Mouse (Mus musculus): ENCODE results near the gene Lars2. TPM values are rescaled to one million over a fixed set of nuclear protein-coding genes. Genes with fewer than 3 reads are reported as not detected.

Gene Lars2
- polyA plus RNA-seq, 1 experiment from 2014 or later, result 1,018 TPM

- Histone ChIP-seq H3K27ac (replicated peaks; ENCODE audit: low read depth, low read length) (no peak overlapping the region), H3K9me3 (ENCODE audit: control insufficient read depth, low read length) (no peaks in the 10 kb centered on the region), H3K4me1 (ENCODE audit: control insufficient read depth, insufficient read depth, low read length) (no peaks in the 10 kb centered on the region), H3K27me3 (ENCODE audit: control insufficient read depth, insufficient read depth, low read length) (no peaks in the 10 kb centered on the region), H3K9ac (ENCODE audit: low read length) (no peak overlapping the region), H3K4me3 (ENCODE audit: low read depth, low read length) (no peak overlapping the region), H3K36me3 (ENCODE audit: control insufficient read depth, insufficient read depth, low read length) (no peaks in the 10 kb centered on the region), H3K4me2 (ENCODE audit: low read depth, severe bottlenecking) (no peak overlapping the region)
- ATAC-seq (ENCODE audit: insufficient number of reproducible peaks, low FRiP score, low TSS enrichment, low read depth), result no peak
- DNase-seq (ENCODE audit: low spot score), result no peak
- WGBS, result 77% methylated on average over 3 of the region's 3 CpGs
These were observed 85.0 kb downstream of the Lars2 start for GRCm38 (mm10) chr9:123451772-123452171.

- Histone ChIP-seq H3K4me1 (ENCODE audit: control insufficient read depth, insufficient read depth, low read length) (no peaks in the 10 kb centered on the region), H3K4me2 (ENCODE audit: low read depth, severe bottlenecking) (no peak overlapping the region), H3K9ac (ENCODE audit: low read length) (no peak overlapping the region), H3K4me3 (ENCODE audit: low read depth, low read length) (no peak overlapping the region), H3K9me3 (ENCODE audit: control insufficient read depth, low read length) (no peaks in the 10 kb centered on the region), H3K27me3 (ENCODE audit: control insufficient read depth, insufficient read depth, low read length) (no peaks in the 10 kb centered on the region), H3K27ac (replicated peaks; ENCODE audit: low read depth, low read length) (no peak overlapping the region), H3K36me3 (ENCODE audit: control insufficient read depth, insufficient read depth, low read length) (no peaks in the 10 kb centered on the region)
- ATAC-seq (ENCODE audit: insufficient number of reproducible peaks, low FRiP score, low TSS enrichment, low read depth) (no peak), DNase-seq (ENCODE audit: low spot score) (no peak)
- WGBS, result 60% methylated on average over 9 of the region's 9 CpGs
These were observed 90.2 kb downstream of the Lars2 start for GRCm38 (mm10) chr9:123456634-123457602.

GRCm38 (mm10) chr9:123457603-123458002, 90.9 kb downstream of the Lars2 start:
- H3K9ac ChIP-seq (ENCODE audit: low read length), result no peak overlapping the region
- 77% methylated on average over 2 of the region's 2 CpGs for WGBS
- no peak overlapping the region for H3K4me2 ChIP-seq (ENCODE audit: low read depth, severe bottlenecking)
- DNase-seq (ENCODE audit: low spot score), result no peak
- no peak overlapping the region for H3K4me3 ChIP-seq (ENCODE audit: low read depth, low read length)
- no peak overlapping the region for H3K27ac ChIP-seq (replicated peaks; ENCODE audit: low read depth, low read length)
- no peaks in the 10 kb centered on the region for H3K36me3 ChIP-seq (ENCODE audit: control insufficient read depth, insufficient read depth, low read length)
- H3K9me3 ChIP-seq (ENCODE audit: control insufficient read depth, low read length), result no peaks in the 10 kb centered on the region
- no peak for ATAC-seq (ENCODE audit: insufficient number of reproducible peaks, low FRiP score, low TSS enrichment, low read depth)
- H3K27me3 ChIP-seq (ENCODE audit: control insufficient read depth, insufficient read depth, low read length), result no peaks in the 10 kb centered on the region
- no peaks in the 10 kb centered on the region for H3K4me1 ChIP-seq (ENCODE audit: control insufficient read depth, insufficient read depth, low read length)

GRCm38 (mm10) chr9:123467141-123467620, 100.5 kb downstream of the Lars2 start:
- no peak overlapping the region for H3K4me2 ChIP-seq (ENCODE audit: low read depth, severe bottlenecking)
- H3K9ac ChIP-seq (ENCODE audit: low read length), result no peak overlapping the region
- WGBS, result 88% methylated on average over 4 of the region's 4 CpGs
- no peak overlapping the region for H3K4me3 ChIP-seq (ENCODE audit: low read depth, low read length)
- H3K27ac ChIP-seq (replicated peaks; ENCODE audit: low read depth, low read length), result no peak overlapping the region
- ATAC-seq (ENCODE audit: insufficient number of reproducible peaks, low FRiP score, low TSS enrichment, low read depth), result no peak
- DNase-seq (ENCODE audit: low spot score), result no peak
- H3K27me3 ChIP-seq (ENCODE audit: control insufficient read depth, insufficient read depth, low read length), result no peaks in the 10 kb centered on the region
- H3K4me1 ChIP-seq (ENCODE audit: control insufficient read depth, insufficient read depth, low read length), result no peaks in the 10 kb centered on the region
- H3K9me3 ChIP-seq (ENCODE audit: control insufficient read depth, low read length), result no peaks in the 10 kb centered on the region
- H3K36me3 ChIP-seq (ENCODE audit: control insufficient read depth, insufficient read depth, low read length), result no peaks in the 10 kb centered on the region

DNA sequence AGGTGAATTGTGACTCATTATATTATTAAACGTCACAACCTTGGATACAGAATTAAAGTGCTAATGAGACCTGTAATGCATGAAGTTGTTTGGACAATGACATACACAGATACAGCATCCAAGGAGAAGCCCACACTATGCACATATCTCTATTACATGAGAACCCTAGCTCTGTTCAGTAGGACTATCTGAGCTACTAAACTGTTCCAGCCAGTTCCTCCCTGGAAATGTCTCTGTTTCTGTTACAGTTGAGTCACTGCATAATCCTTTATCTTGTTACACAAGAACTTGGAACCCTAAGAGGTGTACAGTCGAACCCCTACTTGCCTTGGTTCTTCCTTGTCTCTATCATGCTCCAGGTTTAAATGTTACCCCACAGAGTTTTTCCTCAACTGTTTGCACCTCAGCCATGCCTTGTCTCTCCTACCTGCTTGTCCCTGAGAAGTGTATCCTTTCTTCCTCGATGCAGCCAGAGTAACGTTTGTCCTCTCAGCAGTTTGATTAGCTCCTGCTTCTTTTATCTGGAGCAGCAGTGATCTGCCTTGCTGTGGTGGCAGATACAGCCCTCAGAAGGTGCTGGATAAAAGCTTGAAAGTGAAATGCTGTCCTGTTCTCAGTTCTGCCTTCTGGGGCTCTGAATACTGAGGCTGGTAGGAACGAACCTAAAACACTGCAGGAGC, 101.8 kb downstream of the Lars2 start:
- no peak for DNase-seq (ENCODE audit: low spot score)
- no peaks in the 10 kb centered on the region for H3K4me1 ChIP-seq (ENCODE audit: control insufficient read depth, insufficient read depth, low read length)
- no peak overlapping the region for H3K4me2 ChIP-seq (ENCODE audit: low read depth, severe bottlenecking)
- H3K9ac ChIP-seq (ENCODE audit: low read length), result no peak overlapping the region
- 70% methylated on average over 5 of the region's 5 CpGs for WGBS
- no peak for ATAC-seq (ENCODE audit: insufficient number of reproducible peaks, low FRiP score, low TSS enrichment, low read depth)
- H3K27me3 ChIP-seq (ENCODE audit: control insufficient read depth, insufficient read depth, low read length), result no peaks in the 10 kb centered on the region
- H3K4me3 ChIP-seq (ENCODE audit: low read depth, low read length), result no peak overlapping the region
- H3K36me3 ChIP-seq (ENCODE audit: control insufficient read depth, insufficient read depth, low read length), result no peaks in the 10 kb centered on the region
- H3K9me3 ChIP-seq (ENCODE audit: control insufficient read depth, low read length), result no peaks in the 10 kb centered on the region
- H3K27ac ChIP-seq (replicated peaks; ENCODE audit: low read depth, low read length), result no peak overlapping the region

GRCm38 (mm10) chr9:123469087-123469486, 102.4 kb downstream of the Lars2 start:
- H3K27ac ChIP-seq (replicated peaks; ENCODE audit: low read depth, low read length), result no peak overlapping the region
- H3K4me3 ChIP-seq (ENCODE audit: low read depth, low read length), result no peak overlapping the region
- no peak for ATAC-seq (ENCODE audit: insufficient number of reproducible peaks, low FRiP score, low TSS enrichment, low read depth)
- no peaks in the 10 kb centered on the region for H3K36me3 ChIP-seq (ENCODE audit: control insufficient read depth, insufficient read depth, low read length)
- H3K27me3 ChIP-seq (ENCODE audit: control insufficient read depth, insufficient read depth, low read length), result no peaks in the 10 kb centered on the region
- no peak for DNase-seq (ENCODE audit: low spot score)
- H3K4me2 ChIP-seq (ENCODE audit: low read depth, severe bottlenecking), result no peak overlapping the region
- no peaks in the 10 kb centered on the region for H3K4me1 ChIP-seq (ENCODE audit: control insufficient read depth, insufficient read depth, low read length)
- H3K9ac ChIP-seq (ENCODE audit: low read length), result no peak overlapping the region
- no peaks in the 10 kb centered on the region for H3K9me3 ChIP-seq (ENCODE audit: control insufficient read depth, low read length)

- ATAC-seq (ENCODE audit: insufficient number of reproducible peaks, low FRiP score, low TSS enrichment, low read depth), result no peak
- DNase-seq (ENCODE audit: low spot score), result no peak
These were observed 106.7 kb downstream of the Lars2 start for GRCm38 (mm10) chr9:123473377-123473776.

GRCm38 (mm10) chr9:123475569-123475968, 108.8 kb downstream of the Lars2 start:
- no peaks in the 10 kb centered on the region; the same call in 1 of the 2 replicates for H3K9me3 ChIP-seq (ENCODE audit: control insufficient read depth, low read length)
- no peak overlapping the region for H3K4me3 ChIP-seq (ENCODE audit: low read depth, low read length)
- H3K27me3 ChIP-seq (ENCODE audit: control insufficient read depth, insufficient read depth, low read length), result no peaks in the 10 kb centered on the region
- peaks cover 14% of the 10 kb centered on the region; the same call in 1 of the 2 replicates for H3K4me1 ChIP-seq (ENCODE audit: control insufficient read depth, insufficient read depth, low read length)
- H3K36me3 ChIP-seq (ENCODE audit: control insufficient read depth, insufficient read depth, low read length), result peaks cover 5% of the 10 kb centered on the region
- 79% methylated on average over 1 of the region's 1 CpGs for WGBS
- no peak overlapping the region for H3K27ac ChIP-seq (replicated peaks; ENCODE audit: low read depth, low read length)
- ATAC-seq (ENCODE audit: insufficient number of reproducible peaks, low FRiP score, low TSS enrichment, low read depth), result no peak
- no peak overlapping the region for H3K4me2 ChIP-seq (ENCODE audit: low read depth, severe bottlenecking)
- no peak overlapping the region for H3K9ac ChIP-seq (ENCODE audit: low read length)
- DNase-seq (ENCODE audit: low spot score), result no peak

More at GRCm38 (mm10) chr9:123473377-123473776, 106.7 kb downstream of the Lars2 start:
- Histone ChIP-seq H3K27me3 (ENCODE audit: control insufficient read depth, insufficient read depth, low read length) (no peaks in the 10 kb centered on the region), H3K36me3 (ENCODE audit: control insufficient read depth, insufficient read depth, low read length) (no peaks in the 10 kb centered on the region), H3K9ac (ENCODE audit: low read length) (no peak overlapping the region), H3K4me3 (ENCODE audit: low read depth, low read length) (no peak overlapping the region), H3K4me2 (ENCODE audit: low read depth, severe bottlenecking) (no peak overlapping the region), H3K9me3 (ENCODE audit: control insufficient read depth, low read length) (no peaks in the 10 kb centered on the region), H3K4me1 (ENCODE audit: control insufficient read depth, insufficient read depth, low read length) (no peaks in the 10 kb centered on the region), H3K27ac (replicated peaks; ENCODE audit: low read depth, low read length) (no peak overlapping the region)

Data from limb, embryonic 11.5 days (tissue).